Mouse (Mus musculus) left cerebral cortex, adult 8-10 months (tissue): Measurements from ENCODE around the gene Serhl. TPM values are rescaled to one million over a fixed set of nuclear protein-coding genes. Genes with fewer than 3 reads are reported as not detected.

Source experiments
- DNase-seq, 2 experiments: peaks; one replicate each; pipeline ENCODE4 v3.0.0; 2022; ENCODE audit warnings: low spot score in 2 of 2
- total RNA-seq, 4 experiments: library from RNA; stranded (reverse); gene quantifications; 2 replicates each; pipeline ENCODE4 v1.2.4; 2022

The Serhl gene
- total RNA-seq, 4 experiments from 2014 or later, result 8.6 to 12.4 (median 10.0) TPM

DNA sequence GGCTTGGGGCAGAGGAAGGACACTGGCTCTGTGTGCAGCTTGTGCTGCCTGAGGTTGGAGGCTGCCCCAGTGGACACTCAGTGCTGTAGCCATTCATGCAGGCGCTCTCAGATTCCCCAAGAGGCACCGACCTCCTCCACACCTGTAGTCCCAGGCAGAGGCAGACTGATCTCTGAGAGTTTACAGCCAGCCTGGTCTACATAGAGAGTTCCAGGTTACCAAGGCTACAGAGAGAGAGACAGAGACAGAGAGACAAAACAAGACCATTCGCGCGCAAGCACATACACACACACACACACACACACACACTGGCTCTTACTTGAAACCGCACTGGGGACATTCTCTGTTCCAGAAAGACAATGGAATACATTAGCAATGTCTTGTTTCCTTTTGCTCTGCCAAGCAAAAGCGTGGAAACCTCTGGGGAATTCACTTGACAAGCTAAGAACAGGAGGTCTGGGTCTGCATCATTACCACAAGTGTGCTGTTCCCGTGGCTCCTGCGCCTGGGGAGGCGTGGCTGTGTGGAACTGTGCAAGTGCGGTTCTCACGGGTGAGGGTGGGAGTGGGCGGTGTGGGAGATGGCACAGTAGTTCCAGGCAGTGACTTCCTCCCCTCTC, 5.2 kb upstream of the Serhl start:
- DNase-seq, result peak; percentile 24 to 27

DNA sequence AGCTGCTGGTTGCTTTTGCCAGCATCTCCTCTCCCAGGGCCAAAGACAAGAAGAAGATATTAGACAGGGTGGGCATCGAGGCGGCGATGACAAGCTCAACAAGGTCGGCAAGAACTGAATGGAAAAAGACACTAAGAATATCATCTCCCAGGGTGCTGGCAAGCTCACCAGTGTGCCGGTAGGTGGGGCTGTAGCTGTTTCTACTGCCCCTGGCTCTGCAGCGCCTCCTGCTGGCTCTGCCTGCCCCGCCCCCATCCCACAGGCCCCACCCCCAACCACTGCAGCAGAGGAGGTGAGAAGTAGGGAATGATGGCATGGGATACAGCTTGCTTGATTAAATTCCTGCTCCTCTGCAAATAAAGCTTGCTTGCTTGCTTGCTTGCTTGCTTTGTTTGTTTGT, 3.4 kb upstream of the Serhl start:
- no peak for DNase-seq

GRCm38 (mm10) chr15:83086636-83087328, 2.5 kb upstream of the Serhl start:
- no peak for DNase-seq

DNA sequence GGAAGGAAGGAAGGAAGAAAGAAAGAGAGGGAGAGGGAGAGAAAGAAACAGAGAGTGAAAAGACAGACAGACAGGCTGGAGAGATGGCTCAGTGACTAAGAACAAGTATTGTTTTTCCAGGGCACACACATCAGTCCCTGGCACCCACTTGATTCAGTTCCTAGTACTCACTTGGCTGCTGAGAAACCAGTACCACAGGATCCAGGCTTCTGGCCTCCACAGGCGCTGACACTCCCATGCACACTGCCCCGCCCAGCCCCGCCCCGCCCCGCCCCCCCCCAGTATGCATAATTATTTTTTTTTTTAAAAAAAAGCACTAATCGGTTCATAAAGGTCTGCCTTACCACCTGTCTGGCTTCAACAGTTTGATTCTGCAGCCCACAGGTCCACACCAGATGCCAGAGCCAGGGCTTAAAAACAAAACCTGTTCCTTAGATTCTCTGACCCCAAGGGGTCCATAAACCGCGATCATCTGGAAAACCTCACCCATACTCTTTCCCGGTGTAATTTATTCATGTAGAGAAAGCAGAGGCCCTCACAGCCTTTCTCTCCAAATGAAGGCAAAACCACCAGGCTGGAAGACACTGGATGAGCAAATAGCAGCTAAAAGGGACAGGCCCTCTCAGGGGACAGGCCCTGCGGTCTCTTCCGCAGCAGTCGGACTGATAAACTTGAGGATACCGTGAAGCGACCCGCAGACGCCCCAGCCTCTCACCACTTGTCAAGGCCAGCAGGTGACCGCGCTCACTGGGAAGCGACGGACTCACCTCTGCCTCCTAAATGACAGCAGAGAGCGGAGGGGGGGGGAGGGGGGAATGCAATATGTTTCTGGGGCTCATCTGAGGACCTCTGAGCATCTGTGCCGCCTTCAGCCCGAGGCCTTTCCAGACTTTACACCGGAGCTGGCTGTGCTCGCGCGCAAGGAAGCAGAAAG, 544 bp upstream of the Serhl start:
- DNase-seq, result no peak

DNA sequence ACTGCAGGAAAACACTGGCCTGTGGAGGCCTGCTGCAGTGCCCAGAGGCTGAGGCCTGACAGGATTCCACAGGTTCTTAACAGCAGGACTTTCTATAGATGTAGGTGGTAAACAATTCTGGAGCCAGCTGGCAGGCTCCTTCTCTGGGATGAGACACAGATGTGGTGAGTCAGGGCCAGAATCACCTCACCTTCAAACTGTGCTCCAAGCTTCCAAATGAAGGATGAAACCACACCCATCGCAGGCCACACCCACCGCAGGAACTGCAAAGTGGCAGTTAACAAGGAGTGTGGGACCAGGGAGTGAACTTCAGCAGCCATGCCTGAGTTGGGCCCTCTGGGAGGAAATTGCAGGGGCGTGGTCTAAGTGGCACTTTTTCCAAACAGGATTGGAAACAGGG, 1.6 kb downstream of the Serhl start:
- DNase-seq, result no peak

DNA sequence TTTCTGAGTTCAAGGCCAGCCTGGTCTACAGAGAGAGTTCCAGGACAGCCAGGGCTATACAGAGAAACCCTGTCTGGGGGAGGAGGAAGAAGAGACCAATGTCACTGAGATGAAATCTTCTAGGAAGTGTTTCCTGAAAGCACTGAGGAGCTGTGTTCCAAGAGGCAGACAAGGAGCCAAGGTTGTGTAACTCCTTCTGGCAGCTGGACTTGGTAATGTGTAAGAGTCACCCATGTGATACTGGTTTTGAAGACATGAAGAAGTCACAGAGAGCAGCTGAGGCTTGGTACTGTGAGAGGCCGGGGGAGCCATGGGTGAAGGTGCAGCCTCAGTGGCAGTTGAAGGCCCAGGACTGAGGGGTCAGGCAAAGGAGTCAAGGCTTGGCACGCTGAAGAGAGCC, 4.4 kb downstream of the Serhl start:
- DNase-seq, result no peak

- DNase-seq, result no peak
Measured at GRCm38 (mm10) chr15:83095950-83096349, 6.6 kb downstream of the Serhl start.

DNA sequence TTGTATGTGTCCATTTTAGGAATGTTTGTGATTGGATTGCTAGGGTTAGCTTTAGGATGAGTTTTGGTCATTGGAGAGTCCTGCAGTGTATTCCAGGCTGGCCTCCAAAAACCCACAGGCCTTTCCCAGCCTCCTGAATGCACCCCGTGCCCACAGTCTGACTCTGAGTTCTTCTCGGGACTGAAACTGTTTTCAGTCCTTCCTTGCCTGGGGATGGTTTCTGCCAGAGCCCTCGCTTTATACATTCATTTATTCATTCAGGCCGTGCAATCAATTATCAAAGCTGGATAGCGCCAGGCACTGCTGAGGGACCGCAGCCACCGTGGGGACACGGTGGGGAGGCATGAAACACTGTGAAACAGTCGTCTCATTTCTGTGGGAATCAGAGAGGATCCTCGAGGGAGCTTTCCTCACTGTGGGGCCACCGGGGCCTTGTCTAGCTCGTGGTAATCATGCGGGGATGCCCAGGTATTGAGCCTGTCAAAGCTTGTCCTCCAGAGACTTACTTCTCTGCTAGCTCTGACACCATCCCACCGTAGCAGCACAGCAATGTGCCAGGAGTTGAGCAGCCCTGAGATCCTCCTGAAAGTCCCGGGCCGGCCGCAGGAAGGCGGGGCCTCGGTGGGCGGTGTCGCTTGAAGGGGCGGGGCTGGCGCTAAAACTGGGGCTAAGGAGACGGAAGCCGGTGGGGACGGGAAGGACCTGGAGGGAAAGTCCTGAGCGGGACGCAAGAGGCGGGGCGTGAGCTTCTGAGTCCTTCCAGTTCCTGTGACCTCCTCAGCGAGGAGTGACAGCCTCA, 10.4 kb downstream of the Serhl start:
- DNase-seq, result no peak

DNA sequence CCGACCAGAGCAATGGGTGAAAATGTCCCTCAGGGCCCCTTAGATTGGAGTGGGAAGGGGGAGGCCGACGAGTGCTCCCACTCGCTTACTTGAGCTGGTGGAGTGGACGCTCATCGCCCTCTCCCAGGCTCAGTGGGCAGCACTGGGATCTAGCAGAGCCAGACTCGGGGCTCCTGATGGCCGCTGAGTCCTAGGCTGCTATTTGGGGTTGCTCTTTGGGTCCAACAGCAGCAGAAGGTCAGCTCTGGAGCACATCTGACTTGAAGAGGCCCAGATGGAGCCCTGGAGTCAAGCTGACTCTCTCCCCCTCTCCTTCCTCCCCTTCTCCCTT, 11.0 kb downstream of the Serhl start:
- no peak for DNase-seq

DNA sequence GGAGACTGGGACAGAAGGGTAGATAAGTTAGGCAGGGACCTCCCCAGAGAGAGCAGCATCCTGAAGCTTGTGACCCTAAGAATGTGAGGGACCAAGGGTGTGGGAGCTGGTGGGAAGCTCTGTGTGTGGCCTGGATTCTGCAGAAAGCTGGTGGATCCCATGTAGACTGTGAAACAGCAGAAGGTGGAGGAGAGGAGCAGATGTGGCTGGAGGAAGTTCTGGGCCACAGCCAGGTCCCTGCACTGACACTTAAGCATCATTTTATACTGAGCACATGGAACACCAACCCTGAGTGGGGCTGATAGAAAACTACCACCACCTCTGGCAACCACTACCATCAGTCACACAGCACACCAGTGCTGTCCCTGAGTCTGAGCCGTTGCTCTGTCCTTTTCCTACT, 13.8 kb downstream of the Serhl start:
- DNase-seq, result no peak

DNA sequence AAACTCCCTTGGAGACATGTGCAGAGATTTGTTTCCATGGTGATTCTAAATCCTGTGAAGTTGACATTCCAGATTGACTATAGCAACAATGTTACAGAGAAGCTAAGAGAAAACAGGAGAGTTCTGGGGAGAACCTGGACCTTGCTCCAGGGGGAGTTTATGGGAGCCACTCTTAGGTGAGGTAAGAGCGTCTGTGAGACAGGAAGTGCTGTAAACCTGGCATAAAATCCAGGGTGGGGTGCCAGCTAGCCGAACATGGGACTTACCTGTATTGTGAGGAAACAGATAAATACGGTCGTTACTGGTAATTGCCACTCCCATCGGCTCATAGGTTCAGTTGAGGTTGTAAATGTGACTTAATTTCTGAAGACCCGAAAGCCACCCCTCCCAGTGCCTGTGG, 17.1 kb downstream of the Serhl start:
- DNase-seq, result no peak

- DNase-seq, result no peak
Measured at GRCm38 (mm10) chr15:83107814-83108213, 18.5 kb downstream of the Serhl start.

- DNase-seq, result no peak
Measured at GRCm38 (mm10) chr15:83111290-83111689, 22.0 kb downstream of the Serhl start.

- no peak for DNase-seq
Measured at GRCm38 (mm10) chr15:83111874-83112273, 22.6 kb downstream of the Serhl start.

DNA sequence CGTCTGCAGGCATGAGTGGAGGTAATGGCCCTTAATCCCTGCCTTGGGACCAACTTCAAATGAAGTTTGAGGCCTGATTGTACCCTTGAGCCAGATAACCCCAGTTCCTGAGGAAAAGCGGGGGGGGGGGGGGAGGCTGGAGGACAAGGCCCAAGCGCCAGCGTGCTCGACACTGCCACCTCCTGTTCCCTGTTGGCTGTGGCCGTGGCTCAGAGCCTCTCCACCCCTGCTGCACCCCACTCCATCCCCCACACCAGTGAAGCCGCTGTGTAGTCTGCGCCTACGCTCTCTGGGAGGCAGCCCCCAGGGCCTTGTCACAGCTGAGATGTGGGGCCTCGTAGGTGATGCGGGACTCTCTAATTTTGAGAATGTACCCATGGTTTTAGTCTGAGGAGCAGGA, 23.6 kb downstream of the Serhl start:
- DNase-seq, result peak; percentile 55 to 56

DNA sequence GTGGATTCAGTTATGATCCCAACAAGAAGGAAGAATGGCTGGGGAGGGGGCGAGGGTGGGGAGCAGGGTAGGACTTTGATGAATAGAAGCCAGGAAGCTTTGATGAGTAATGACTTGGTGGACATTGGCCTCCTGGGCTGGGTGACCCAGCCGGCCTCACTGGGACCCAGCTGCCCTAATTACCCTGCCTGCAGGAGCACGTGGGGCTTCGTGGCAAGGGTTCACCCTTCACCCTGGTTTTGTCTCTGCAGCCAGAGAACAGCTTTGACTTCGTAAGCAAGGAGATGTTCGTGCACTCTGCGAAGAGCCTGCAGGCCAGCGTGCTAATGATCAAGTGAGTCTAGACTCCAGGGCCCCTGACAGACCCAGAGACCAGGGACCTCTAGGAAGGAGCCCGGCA, 24.8 kb downstream of the Serhl start:
- no peak for DNase-seq

- DNase-seq, result no peak
Measured at GRCm38 (mm10) chr15:83115071-83115470, 25.8 kb downstream of the Serhl start.

DNA sequence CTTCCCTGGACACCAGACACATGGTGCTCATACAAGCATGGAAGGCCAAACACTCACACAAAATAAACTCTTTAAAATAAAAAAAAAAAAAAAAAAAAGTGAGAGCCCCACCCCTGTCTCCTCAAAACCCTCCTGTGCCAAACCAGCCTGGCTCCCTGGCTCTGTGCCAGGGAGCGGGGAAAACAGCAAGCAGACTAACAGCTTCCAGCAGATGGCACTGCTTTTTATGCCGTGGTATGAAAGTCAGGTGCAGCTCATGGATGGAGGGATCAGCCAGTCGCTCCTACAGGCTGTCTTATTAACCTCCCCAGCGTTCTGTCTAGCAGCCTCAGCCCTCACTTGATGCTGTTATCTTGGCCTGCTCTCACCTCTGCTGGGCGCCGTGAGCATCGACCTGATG, 29.1 kb downstream of the Serhl start:
- DNase-seq, result no peak

DNA sequence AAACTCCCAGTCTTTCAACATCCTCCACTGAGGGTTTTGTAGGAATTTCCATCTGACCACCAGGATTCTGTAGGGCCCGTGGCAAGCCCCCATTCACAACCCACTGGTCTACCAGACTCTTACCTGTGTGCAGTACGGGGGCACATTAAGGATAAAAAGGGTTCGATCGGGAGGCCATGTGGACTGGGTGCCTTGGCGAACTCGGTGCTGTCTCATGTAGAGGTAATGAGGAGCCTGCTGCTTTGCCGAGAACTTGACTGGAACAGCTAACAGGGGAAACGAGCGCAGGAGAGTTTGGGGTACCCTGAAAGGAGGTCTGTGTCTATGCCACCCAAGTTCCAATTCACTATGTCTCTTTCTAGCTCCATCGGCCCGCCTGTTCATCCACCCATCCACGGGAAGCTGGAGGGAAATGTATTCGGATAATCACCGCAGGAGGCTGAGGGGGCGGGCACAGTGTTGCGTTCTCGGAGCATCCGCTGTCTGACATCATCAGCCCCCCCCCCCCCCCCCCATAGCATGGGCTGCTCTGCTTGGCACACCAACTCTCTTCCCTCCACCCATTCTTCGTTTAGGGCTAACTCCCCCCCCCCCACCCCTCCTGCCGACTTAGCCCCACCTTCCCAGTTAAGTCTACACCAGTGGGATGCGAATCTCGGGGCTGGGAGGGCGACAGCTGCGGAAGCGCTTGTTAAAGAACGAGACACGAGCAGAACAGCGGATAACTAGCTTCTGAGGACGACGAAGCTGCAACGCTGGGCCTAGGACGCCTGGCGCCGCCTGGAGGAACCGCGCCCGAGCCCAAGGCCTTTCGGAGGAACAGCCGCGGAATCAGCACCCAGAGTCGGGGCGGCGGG, 32.6 kb downstream of the Serhl start:
- DNase-seq, result peak in 1 of 2 experiments; percentile 62

DNA sequence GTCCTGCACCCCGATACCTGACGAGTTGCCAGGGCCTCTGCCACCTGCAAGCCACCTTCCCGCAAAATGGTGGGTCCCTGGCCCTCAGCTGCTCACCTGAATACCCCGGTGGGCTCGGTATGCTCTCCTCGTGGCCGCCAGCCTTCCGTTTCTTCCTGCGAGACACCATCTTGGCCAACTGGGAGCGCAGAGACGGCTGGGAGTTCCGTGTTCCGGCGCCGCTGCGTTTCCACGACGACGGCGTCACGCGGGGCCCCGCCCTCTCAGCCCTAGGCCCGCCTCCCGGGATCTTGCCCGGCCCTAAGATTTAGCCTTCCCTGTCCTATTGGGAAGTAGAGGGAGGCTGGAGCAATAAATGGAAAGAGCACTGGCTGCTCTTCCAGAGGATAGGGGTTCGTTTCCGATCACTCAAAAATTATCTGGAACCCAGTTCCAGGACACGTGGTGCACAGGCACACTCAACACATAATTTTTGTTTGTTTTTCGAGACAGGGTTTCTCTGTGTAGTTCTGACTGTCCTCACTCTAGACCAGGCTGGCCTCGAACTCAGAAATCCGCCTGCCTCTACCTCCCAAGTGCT, 33.4 kb downstream of the Serhl start, which contains the start of gene Rrp7a:
TSS of gene Rrp7a (minus strand) at position 236 of the 580 bp plus-strand sequence.
- DNase-seq, result peak; percentile 85
